Mouse (Mus musculus): Measurements from ENCODE around the gene Gjc2.

The Gjc2 gene

GRCm38 (mm10) chr11:59161398-59161797 lies 21.6 kb downstream of the Gjc2 start:
- no peak for DNase-seq (ENCODE audit: low spot score in 2 of 2)

GRCm38 (mm10) chr11:59159558-59159957 lies 23.5 kb downstream of the Gjc2 start:
- no peak for DNase-seq (ENCODE audit: low spot score in 2 of 2)

GRCm38 (mm10) chr11:59159099-59159498 lies 23.9 kb downstream of the Gjc2 start:
- DNase-seq (ENCODE audit: low spot score in 2 of 2), result no peak

- DNase-seq (ENCODE audit: low spot score in 2 of 2), result no peak
These were observed 27.1 kb downstream of the Gjc2 start for GRCm38 (mm10) chr11:59155900-59156299.

GRCm38 (mm10) chr11:59154220-59154619 lies 28.8 kb downstream of the Gjc2 start:
- DNase-seq (ENCODE audit: low spot score in 2 of 2), result no peak

GRCm38 (mm10) chr11:59151729-59152128 lies 31.3 kb downstream of the Gjc2 start:
- DNase-seq (ENCODE audit: low spot score in 2 of 2), result no peak

GRCm38 (mm10) chr11:59149302-59149701 lies 33.7 kb downstream of the Gjc2 start:
- no peak for DNase-seq (ENCODE audit: low spot score in 2 of 2)

- DNase-seq (ENCODE audit: low spot score in 2 of 2), result no peak
These were observed 40.1 kb downstream of the Gjc2 start for GRCm38 (mm10) chr11:59142962-59143361.

GRCm38 (mm10) chr11:59141772-59142370 lies 41.1 kb downstream of the Gjc2 start:
- DNase-seq (ENCODE audit: low spot score in 2 of 2), result no peak

- DNase-seq (ENCODE audit: low spot score in 2 of 2), result no peak
These were observed 44.2 kb downstream of the Gjc2 start for GRCm38 (mm10) chr11:59138537-59139486.

GRCm38 (mm10) chr11:59136994-59137706 lies 45.9 kb downstream of the Gjc2 start:
- DNase-seq (ENCODE audit: low spot score in 2 of 2), result no peak

GRCm38 (mm10) chr11:59135904-59136452 lies 47.0 kb downstream of the Gjc2 start, which contains the start of gene Obscn:
Gene Obscn (minus strand): TSS chr11:59136402.
- DNase-seq (ENCODE audit: low spot score in 2 of 2), result peak in 1 of 2 experiments; percentile 6

- no peak for DNase-seq (ENCODE audit: low spot score in 2 of 2)
These were observed 47.8 kb downstream of the Gjc2 start for GRCm38 (mm10) chr11:59135051-59135820.

- DNase-seq (ENCODE audit: low spot score in 2 of 2), result no peak
These were observed 48.5 kb downstream of the Gjc2 start for GRCm38 (mm10) chr11:59134373-59134997.

- no peak for DNase-seq (ENCODE audit: low spot score in 2 of 2)
These were observed 50.9 kb downstream of the Gjc2 start for GRCm38 (mm10) chr11:59132065-59132464.

- DNase-seq (ENCODE audit: low spot score in 2 of 2), result no peak
These were observed 51.6 kb downstream of the Gjc2 start for GRCm38 (mm10) chr11:59131348-59131919.

- no peak for DNase-seq (ENCODE audit: low spot score in 2 of 2)
These were observed 52.2 kb downstream of the Gjc2 start for GRCm38 (mm10) chr11:59130782-59131181.
